Mouse (Mus musculus) testis, adult 2 months (tissue): Measurements from ENCODE around the gene Hist1h3d.

Experiments used
- CTCF ChIP-seq: fragments of 200-500 bp; IDR thresholded peaks from 2 replicates; pipeline ENCODE4 v1.5.1; 2012; ENCODE audit warnings: low read depth, mild to moderate bottlenecking, inconsistent platforms, low read length, moderate library complexity; ENCODE audit not compliant: control insufficient read depth, insufficient read depth, insufficient replicate concordance
- POLR2A ChIP-seq: fragments of 200-500 bp; IDR thresholded peaks from 2 replicates; pipeline ENCODE4 v1.6.1; 2012; ENCODE audit warnings: low read depth, mild to moderate bottlenecking, inconsistent platforms, low read length, moderate library complexity; ENCODE audit not compliant: control insufficient read depth

- no peak for TF ChIP-seq CTCF
- TF ChIP-seq POLR2A = no peak
Observed at GRCm38 (mm10) chr13:23620733-23621531, 45.4 kb downstream of the Hist1h3d start, which contains the start of gene Hist1h2be.
